Mouse (Mus musculus) layer of hippocampus, adult 9-10 months (tissue): ENCODE measurements at regions not wholly inside any gene's neighbourhood (a gene's known extent, or its start where the extent isn't known, plus 50 kb on each side); places are given as distances from the start of the nearest gene placed in this dataset.
"Not testable (repeated sequence)": the region's sequence is repeated elsewhere in the genome, so short reads cannot be mapped to it uniquely, and the experiment has no call there.

Experiments
- DNase-seq: peaks from one replicate; pipeline ENCODE4 v3.0.0; 2022; ENCODE audit warnings: low spot score

DNA sequence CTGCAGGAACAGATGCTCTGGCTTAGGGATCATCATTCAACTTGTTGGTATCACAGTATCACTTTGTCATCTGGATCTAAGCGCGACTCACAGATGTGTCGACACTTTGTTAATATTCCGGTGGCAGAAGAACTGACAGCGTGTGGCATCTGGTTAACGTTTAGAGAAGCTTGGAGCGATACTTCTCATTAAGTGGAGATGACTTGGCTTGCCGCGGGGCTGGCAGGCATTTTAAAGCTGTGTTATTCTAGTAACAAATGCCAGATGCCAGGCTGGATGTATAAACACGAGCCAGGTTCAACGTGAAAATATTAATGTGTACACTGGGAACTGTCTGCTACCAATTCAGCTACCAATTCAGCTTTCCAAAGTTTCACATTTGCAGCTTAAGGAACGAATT is 430.3 kb upstream of the Dab2 start:
- DNase-seq, result peak; percentile 8

DNA sequence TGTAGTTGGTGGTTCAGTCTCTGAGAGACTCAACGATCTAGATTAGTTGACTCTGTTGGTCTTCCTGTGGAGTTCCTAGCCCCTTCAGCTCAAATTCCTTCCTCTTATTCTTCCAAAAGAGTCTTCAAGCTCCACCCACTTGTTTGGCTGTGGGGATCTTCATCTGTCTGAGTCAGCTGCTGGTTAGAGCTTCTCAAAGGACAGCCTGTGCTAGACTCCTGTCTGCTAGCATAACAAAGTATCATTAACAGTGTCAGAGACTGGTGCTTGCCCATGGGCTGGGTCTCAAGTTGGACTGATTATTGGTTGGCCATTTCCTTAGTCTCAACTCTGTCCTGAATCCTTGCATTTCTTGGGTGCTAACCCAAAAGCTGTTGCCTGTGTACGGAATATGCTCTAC is 429.7 kb upstream of the Dab2 start:
- DNase-seq, result no peak

DNA sequence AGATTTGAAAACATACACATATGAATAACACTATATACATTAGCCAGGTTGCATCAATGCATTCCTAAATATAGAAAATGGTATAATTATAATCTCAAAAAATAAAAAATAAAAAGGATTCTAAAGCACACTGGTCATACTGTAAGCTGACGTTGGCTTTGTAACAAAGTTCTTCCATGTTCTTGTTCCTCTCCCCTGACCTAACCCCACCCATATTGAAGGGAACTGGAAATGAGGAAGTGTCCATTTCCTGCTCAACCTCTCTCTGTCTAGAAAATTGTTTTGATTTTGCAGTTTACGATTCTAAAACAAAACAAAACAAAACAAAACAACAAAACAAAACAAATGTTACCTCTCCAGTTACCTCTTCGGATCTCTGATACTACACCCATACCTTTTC is 427.5 kb upstream of the Dab2 start:
- DNase-seq, result no peak

DNA sequence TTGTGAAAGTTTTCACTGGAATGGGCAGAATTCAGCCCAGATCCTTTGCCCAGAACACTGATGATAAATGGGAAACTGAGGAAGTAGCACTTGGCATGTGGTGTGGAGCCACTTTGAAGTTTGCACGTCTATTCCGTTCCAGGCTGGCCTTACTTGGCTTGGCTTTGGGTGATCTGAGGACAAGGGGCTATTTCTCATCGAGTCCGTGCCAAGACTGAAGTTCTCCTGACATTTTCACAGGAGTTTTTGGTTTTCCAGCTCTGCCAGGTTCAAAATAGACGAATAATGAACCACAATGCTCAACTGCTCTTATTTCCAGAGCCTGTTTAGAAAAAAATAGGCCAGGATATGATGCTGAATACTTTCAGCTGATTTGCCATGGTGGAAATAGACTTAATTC is 421.8 kb upstream of the Dab2 start:
- DNase-seq, result no peak

DNA sequence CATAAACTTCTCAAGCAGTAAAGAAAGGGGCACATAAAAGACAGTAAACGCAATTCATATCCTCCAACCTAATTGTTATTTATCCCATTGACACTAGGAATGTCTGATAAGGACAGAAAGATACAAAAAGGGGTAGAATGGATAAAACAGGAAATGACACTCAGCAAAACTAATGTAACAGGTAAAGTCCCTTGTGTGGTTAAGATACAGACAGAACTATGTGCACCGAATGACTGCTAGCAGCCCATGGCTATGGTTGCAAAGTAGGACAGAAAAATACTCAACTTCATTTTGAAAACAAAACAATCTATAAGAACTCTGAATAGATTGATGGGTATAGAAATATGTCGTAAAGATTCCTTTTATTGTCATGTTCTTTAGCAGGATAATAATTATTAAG is 408.4 kb upstream of the Dab2 start:
- no peak for DNase-seq

DNA sequence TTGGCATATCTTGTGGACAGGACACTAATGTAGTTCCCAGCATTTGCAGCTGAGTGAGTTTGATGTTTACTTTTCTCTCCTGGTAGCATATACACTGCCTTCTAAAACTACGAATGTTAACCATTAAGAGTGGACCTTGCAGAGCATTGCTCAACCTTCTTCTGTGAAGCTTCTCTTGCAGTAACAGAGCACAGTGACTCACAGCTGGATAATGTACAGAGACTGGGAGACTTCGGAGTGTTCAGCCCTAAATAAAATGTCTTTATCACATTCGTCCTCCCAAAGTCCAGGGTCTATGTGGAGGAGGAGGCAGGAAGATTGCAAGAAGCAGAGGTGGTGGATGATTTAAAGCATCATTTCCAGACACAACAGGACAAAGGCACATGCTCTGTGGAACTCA is 407.6 kb upstream of the Dab2 start:
- DNase-seq, result no peak

DNA sequence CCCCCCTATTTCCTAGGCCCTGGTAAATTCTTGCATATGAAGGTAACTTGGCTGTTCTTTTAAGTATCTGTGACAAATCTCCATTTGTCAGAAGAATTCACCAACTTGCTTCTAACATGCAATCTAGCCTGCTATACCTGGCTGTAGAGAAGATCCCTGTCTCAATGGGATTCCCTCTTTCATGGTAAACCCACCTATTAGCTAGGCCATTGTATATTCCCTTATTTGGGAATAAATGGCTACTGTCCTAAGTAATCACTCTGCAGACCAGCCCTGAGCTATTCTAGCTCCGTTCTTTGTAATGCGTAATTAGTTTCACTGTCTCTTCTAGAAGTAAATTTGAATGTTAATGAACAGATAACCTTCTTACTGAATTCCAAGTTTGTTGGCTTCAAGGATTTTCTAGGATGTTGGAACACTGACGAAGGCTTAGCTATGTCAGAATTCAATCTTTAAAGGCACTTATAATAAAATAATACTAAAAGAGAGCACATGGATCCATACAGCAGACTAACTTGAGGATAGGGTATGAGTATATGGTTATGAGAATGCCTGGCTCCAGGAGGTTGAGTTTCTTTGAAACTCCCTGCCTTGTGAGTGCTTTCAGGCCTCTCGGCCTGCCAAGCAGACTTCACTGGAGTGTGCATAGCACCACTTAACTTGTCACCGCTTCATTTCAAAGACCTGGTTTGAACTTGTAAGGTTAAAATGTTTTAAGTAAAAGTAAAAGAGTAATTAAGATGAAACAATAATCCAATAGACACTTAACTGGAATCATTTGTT is 403.7 kb upstream of the Dab2 start:
- DNase-seq, result not testable (repeated sequence)

DNA sequence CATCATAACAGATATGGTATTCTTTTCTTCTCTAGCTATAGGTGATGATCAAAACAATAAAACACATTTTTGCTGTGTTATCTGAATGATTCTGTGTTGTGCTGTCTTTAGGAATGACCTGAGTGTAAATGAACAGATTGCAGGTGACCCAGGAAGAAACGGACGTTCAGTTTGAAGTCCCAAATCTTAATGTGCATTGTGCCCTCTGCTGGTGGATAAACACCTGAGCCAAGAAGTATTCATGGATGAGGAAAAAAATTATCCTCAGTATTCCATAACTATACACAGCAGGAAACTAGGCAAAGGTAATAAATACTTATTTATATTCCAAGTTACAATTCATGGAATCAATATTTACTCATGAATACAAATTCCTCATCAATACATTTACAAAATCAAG is 384.3 kb upstream of the Dab2 start:
- peak; percentile 15 for DNase-seq

DNA sequence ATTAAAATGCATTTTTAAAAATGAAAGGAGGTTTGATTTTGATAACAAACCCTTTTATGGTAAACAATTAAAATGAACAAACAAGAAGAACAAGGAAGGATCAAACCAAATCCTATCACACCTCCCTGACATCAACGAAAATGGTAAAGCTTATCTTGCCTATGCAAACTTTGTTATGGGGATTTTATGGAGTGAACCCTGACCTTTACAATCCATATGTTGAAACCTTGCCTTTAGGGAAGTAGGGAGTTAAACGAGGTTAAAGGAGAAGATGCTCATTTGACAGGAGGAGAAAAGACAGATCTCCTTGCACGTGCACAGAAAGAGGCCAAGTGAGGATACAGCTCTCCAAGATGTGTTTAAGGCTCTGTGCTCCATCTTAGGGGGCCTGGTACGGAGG is 379.5 kb upstream of the Dab2 start:
- DNase-seq, result no peak

DNA sequence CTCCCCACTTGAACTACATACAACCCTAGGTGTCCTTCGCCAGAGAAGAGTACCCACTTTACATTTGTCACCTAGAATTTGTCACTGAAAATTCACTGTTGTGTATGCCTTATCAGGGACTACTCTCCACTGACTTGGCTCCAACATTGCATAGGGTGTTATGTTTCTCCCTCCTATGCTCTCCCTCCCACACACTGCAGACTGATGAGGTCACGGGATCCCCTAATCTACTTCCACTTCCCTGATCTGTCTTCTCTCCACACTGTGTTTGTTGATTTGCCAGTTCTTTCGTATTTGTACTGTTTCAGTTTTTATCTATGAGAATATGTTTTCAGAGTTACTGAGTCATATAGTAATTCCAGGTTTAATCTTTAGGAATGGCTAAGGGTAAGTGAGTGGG is 371.8 kb upstream of the Dab2 start:
- DNase-seq, result no peak

DNA sequence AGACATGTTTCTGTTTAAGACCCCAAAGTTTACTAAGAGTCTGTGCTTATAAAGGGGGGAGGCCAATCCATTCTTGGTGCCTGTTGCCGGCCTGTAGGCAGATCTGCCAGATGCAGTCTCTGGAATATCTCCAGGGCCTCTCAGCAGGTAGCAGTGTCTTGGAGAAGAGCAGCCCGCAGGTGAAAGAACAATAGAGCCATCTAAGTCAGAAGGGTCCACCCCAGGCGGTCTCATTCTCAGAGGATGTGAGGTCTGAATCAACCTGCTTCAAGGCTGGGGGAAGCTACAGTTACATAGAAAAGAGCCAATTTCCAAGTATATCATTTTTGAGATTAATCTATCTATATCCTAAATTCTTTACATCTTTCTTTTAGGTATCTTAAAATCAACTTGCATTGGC is 366.0 kb upstream of the Dab2 start:
- DNase-seq, result no peak

DNA sequence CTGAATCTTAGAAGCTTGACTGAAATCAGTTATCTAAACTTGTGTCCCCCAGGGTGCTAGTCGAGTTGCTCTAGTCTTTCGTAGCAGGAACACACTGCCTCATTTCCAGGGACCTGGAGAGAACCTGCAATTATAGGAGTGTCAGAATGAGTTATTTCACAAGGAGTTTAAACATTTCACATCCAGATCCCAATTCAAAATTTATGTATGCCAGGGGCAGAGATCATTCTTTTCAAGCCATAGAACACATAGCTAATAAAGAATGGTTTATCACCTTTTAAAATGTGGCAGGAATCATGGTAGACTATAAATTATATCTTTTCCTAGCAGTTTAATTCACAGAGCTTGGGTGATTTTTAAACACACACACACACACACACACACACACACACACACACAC is 358.6 kb upstream of the Dab2 start:
- DNase-seq, result no peak

DNA sequence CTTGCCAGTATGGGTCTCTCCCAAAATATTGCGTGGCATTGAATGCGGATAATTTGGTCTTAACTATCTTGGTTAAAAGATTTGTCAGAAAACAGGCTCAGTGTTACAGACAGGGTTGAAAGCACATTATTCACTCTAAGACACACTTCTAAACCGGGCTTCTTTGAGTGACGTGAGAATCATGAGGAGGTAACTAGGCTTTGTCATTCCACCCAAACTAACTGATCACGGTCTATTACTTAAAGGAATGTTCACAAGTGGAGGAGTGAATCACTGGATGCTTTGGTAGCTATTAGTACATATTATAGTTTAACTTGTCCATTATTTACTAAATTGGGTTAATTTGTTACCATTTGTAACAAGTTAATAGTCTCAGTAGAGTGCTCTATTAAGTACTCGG is 352.9 kb upstream of the Dab2 start:
- DNase-seq, result no peak

DNA sequence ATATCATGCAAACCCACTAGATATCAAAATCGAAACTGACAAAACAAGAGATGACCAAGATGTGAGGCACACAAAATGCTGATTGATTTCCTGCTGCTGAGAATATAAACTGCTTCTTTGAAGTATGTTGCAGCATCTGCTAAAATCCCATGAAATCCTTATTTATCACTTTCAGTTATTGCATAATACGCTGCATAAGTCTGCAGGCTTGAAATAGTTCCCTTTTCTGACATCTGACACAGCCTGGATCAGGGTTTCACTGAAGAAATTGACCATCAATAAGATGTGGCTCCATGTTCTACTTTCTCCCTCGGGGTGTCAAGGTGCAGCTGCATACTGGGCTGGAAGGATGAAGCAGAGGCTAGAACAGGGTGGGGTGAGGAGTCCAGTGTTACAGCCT is 348.7 kb upstream of the Dab2 start:
- DNase-seq, result no peak

DNA sequence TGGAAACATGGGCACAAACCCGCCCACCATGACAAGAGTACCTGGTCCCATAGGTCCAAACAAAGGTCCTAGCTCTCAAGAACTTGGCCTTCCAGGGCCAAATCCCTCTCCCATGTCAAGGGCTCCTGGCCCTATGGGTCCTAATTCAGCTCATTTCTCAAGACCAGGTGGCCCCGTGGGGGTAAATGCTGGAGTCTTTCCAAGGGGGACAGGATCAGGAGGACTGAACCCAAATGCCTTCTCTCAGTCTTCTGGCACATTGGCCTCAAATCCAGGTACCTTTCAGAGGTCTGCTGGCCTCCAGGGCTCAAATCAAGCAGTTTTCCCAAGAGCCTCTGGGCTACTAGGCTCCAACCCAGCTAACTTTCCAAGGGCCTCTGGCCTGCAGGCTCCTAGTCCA is 347.9 kb upstream of the Dab2 start:
- not testable (repeated sequence) for DNase-seq

DNA sequence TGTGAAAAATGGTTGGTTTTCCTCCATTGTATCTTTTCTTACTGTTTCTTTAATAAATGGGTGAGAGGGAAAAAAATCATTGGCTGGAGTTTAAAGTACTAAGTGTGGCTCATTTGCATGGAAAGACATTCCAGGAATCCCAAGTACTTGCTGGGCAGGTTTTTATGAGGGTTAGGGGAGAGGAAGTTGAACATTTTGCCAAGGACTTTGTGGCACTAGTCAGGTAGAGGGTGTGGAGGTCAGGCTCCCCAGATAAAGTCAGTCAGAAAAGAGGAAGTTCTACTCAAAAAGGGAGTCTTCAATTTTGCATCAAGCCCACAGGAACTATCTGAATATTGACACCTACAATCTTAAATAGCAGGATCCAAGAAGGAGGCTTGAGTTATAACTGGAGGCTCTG is 346.5 kb upstream of the Dab2 start:
- DNase-seq, result no peak

DNA sequence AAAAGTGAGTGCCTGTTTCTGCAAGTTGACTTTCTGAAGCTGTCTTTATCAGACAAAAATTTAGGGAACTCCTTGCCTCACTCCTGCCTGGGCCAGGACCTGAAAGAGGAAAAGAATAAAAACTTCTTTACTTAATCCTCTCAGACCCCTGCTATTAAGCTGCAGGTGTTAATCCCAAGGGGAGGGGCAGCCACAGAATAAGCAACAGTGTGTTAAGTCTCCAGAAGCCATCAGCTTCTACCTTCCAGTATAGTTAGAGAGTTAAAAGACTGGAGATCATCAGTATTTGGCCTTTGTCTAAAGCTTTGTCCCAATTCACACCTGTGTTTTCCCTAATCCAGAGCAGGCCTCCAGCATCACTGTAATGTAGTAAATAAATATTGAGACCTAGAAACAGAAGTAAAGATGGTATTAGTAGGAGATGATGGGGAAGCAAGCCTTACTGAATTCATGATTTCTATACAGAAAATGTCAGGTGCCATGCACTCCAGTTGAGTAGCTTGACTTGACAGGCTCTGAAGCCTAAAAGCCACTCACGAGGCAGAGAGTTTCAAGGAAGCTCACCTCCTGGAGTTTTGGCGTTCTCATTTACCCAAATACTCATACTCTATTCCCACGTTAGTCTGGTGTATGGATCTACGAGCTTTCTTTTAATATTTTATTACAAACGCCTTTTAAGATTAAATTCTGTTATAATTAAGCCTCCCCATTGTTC is 308.1 kb upstream of the Dab2 start:
- DNase-seq, result no peak

DNA sequence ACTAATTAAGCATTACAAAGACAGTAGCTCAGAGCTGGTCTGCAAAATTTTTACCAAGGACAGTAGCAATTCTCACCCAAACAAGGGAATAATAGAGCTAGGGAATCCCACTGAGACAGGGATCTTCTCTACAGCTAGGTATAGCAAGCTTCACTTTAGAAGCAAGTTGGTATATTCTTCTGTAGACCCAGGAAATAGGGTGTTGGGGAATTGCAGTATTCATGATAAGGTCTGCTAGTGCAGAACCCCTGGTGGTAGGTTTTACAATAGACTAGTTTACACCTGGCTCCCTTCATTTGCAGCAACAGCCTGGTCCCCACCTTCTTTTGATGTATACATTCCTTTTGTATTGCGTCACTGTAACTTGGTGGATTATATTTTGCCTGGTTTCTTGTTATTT is 307.4 kb upstream of the Dab2 start:
- DNase-seq, result not testable (repeated sequence)

DNA sequence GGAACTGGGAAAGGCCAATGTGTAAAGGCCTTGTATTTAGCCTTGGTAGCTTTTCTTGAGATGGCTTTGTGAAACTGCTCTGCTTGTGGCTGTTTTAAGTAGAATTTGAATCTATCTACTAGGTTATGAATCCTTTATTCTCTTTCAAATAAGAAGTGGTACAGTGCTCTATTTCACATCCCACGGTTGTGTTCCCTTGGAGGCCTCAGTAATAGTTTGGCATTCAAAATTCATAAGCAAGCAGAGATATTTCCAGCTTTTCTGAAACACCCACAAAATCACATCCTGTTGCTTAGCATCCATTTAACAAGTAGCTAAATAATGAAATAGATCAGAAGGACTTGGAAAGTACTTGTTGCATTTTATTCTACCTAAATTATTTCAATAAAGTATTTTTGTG is 298.8 kb upstream of the Dab2 start:
- no peak for DNase-seq

DNA sequence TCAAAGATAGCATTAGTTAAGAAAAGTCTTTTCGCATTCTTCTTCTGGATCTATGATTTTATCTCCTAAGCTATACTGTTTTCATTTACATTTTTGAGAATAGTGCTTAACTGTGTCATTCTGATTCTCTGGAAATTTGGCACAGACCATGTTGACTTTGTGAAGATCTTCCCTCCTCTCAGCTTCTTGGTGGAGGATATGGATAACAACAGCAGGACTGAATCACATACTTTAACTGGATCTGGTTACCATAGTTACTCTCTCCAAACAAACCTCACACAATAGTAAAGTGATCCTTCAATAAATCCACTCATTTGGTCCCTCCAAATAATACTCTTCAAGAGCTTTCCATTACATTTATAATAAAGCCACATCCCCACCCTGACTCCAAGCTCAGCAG is 298.2 kb upstream of the Dab2 start:
- DNase-seq, result no peak

DNA sequence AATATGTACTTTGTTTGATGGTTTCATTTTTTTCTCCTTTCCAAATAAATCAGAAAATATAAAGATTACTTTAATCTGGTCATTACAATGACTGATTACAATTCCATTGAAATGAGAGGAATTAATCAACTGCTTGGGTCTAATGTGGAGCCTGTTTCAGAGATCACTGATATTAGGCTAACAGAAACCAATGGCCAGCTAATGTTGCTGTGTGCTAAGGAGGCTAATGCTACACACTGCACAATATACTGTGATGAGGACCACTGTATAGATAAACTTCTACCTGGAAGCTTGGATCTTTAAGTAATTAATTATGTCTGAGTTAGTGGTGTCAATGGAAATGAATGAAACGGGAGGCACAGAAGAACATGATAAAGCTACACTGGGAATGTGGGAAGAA is 284.6 kb upstream of the Dab2 start:
- DNase-seq, result no peak

DNA sequence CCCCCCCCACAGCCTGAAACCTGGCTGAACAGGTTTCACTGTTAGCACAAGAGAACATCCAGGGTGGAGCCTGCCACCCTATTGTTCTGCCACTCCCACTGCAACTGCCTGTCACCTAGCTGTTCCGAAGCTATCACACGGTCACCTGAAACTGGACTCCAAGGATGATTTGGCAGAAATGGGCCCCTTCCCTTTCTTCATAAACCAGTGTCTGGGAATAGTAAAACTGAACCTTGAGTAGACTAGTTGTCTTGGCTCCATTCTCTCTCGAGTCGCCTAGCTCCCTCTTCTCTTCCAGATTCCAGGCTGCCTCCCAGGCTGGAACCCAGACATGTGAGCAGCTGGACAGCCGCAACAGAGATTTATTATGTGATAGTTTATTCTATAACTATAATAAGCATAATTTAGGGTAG is 282.9 kb upstream of the Dab2 start:
- DNase-seq, result no peak

DNA sequence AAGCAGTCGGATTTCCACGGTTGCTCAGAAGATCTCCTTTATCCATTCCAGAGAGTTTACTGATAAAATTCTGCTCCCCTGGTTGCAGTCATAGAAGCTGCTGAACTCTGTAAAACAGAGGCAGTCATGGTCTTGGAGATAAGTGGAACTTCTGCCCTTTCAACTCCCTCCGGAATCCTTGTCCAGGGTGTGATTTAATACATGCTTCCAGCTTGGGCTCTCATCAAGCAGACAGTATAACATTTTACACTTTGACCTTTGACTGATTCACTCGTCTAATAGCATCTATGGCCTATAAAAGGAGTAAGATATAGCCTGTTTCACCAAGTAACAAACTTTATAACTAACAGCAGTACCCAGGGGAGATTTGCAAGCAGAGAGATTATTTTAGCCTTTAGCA is 274.0 kb upstream of the Dab2 start:
- no peak for DNase-seq

DNA sequence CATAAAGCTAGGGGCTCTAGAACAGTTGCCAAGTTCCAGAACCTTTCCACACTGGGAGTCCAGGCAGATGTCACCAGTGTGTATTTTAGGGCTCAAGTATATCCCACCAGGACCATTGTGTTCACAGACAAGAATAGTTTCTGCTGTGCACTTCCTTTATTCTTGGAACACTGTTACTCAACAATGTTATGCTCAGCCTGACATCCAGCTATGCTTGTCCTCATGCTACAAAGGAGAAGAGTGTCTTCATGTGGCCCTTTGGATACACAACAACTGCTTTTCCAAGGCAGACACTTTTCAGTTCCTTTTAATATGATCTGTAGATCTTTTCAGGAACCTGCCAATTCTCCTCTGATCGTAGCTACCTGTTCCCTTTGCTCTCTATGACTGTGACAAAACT is 270.4 kb upstream of the Dab2 start:
- DNase-seq, result no peak
